In the genomic region with DNA sequence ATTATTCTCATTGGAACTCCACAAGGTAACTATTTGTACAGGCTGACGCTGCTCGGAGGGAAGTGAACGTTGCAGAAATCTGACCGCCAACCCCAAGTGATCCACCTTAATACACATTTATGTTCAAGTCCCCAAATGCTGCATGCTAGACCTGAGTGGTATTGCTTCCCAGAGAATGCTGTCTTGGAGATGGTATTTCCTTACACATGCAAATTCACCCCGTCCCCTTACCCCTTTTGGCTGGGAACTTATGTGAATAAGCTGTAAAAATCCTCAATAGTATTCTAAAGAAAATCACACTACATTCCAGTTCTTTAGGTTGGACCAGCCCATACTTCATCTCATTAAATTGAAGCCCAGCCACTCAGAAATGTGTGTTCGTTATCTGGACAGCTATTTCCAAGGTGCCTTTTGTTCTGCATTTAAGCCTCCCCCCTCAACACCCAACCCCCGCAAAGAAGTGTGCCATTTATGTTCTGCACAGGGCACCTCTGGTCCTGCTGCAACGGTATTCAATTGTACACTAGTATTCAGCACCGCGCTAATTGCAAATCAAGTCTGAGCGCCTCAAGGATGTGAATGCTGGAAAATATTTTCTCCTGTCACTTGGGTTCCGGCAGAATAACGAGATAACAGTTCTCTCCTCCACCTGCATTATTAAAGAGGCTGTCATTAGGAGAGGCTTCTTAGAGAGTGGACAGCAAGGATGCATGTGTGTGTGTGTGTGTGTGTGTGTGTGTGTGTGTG, we compare ENCODE assay signal across 22 mouse cellular contexts.
DNase-seq lines count a peak whose midpoint lies in the region; ATAC-seq and TF ChIP-seq lines count a peak whose summit lies in the region.
"Had no signal": no experiment of that assay in that cellular context is flagged by ENCODE, and none has a peak within 500 bp of the region (broad histone marks: within the 10 kb centered on the region; RNA-seq: fewer than 3 reads in every experiment).

No protein-coding gene starts in this region.

- intact Hi-C loops in heart, postnatal 10 days (cut with DNase I), result no loop called here

- peaks cover 28% of the 10 kb centered on the region for H3K4me1 ChIP-seq in forebrain, embryonic 10.5 days
- no peaks in the 10 kb centered on the region for H3K4me1 ChIP-seq in forebrain, postnatal 0 days (ENCODE audit: insufficient read depth)
- H3K4me1 ChIP-seq in forebrain, embryonic 16.5 days (replicated peaks; ENCODE audit: control insufficient read depth, insufficient read depth, low read length), result peaks cover 7% of the 10 kb centered on the region; the same call in 1 of the 2 replicates
- no peaks in the 10 kb centered on the region for H3K4me1 ChIP-seq in neural tube, embryonic 12.5 days

- WGBS in forebrain, embryonic 10.5 days, result 60% methylated on average over 13 of the region's 13 CpGs
- 17% methylated on average over 13 of the region's 13 CpGs for WGBS in forebrain, postnatal 0 days
- WGBS in forebrain, embryonic 16.5 days, result 9% methylated on average over 13 of the region's 13 CpGs
- WGBS in neural tube, embryonic 12.5 days, result 55% methylated on average over 13 of the region's 13 CpGs

- H3K27ac ChIP-seq in forebrain, embryonic 10.5 days, result peak overlapping the region; percentile 72
- H3K27ac ChIP-seq in forebrain, postnatal 0 days (ENCODE audit: low read depth, low read length), result no peak overlapping the region
- no peak overlapping the region for H3K27ac ChIP-seq in forebrain, embryonic 16.5 days (ENCODE audit: low read length)
- no peak overlapping the region for H3K27ac ChIP-seq in neural tube, embryonic 12.5 days
- H3K27ac ChIP-seq: layer of hippocampus, adult 2 months had no signal

- H3K4me3 ChIP-seq in forebrain, embryonic 10.5 days, result no peak overlapping the region
- no peak overlapping the region for H3K4me3 ChIP-seq in forebrain, postnatal 0 days (ENCODE audit: low read depth, low read length)
- H3K4me3 ChIP-seq in forebrain, embryonic 16.5 days (replicated peaks; ENCODE audit: low read length), result no peak overlapping the region
- no peak overlapping the region for H3K4me3 ChIP-seq in neural tube, embryonic 12.5 days
- H3K4me3 ChIP-seq: layer of hippocampus, adult 2 months had no signal

- H3K36me3 ChIP-seq in forebrain, embryonic 10.5 days (replicated peaks), result no peaks in the 10 kb centered on the region
- no peaks in the 10 kb centered on the region for H3K36me3 ChIP-seq in forebrain, postnatal 0 days (ENCODE audit: insufficient read depth)
- H3K36me3 ChIP-seq in forebrain, embryonic 16.5 days (ENCODE audit: control insufficient read depth, insufficient read depth), result no peaks in the 10 kb centered on the region
- H3K36me3 ChIP-seq in neural tube, embryonic 12.5 days, result no peaks in the 10 kb centered on the region

- H3K9me3 ChIP-seq in forebrain, embryonic 10.5 days, result no peaks in the 10 kb centered on the region
- no peaks in the 10 kb centered on the region for H3K9me3 ChIP-seq in forebrain, postnatal 0 days (ENCODE audit: low read length)
- H3K9me3 ChIP-seq in forebrain, embryonic 16.5 days (ENCODE audit: control insufficient read depth, low read length), result no peaks in the 10 kb centered on the region
- no peaks in the 10 kb centered on the region for H3K9me3 ChIP-seq in neural tube, embryonic 12.5 days

- TF ChIP-seq CTCF in forebrain, postnatal 0 days (IDR thresholded peaks at IDR 0.05; ENCODE audit: low read depth), result no peak
- no peak for TF ChIP-seq CTCF in brain, embryonic 14.5 days (IDR thresholded peaks at IDR 0.05; ENCODE audit: borderline replicate concordance, extremely low read depth, insufficient read depth, insufficient read length)

- TF ChIP-seq POLR2A in brain, embryonic 14.5 days (IDR thresholded peaks at IDR 0.05; ENCODE audit: borderline replicate concordance, extremely low read depth, insufficient read depth, insufficient read length, poor library complexity, severe bottlenecking), result no peak

- no peak overlapping the region for H3K9ac ChIP-seq in forebrain, postnatal 0 days
- no peak overlapping the region for H3K9ac ChIP-seq in forebrain, embryonic 16.5 days (replicated peaks; ENCODE audit: low read depth, low read length)
- no peak overlapping the region for H3K9ac ChIP-seq in neural tube, embryonic 12.5 days

- H3K4me2 ChIP-seq in forebrain, postnatal 0 days (ENCODE audit: low read depth), result no peak overlapping the region
- H3K4me2 ChIP-seq in forebrain, embryonic 16.5 days (ENCODE audit: low read length), result no peak overlapping the region
- no peak overlapping the region for H3K4me2 ChIP-seq in neural tube, embryonic 12.5 days (replicated peaks)

- no peak for ATAC-seq in forebrain, postnatal 0 days
- peak; percentile 77 for ATAC-seq in forebrain, embryonic 16.5 days
- ATAC-seq in neural tube, embryonic 12.5 days (ENCODE audit: low FRiP score, low read depth), result peak; percentile 58
- ATAC-seq: activated CD4-positive, CD25-positive, alpha-beta regulatory T cell, adult 4 months; CD4-positive, CD25-positive, alpha-beta regulatory T cell, adult 4 months; inflammation-experienced regulatory T-cells, adult 6 months; lung, postnatal 0 days; Patski had no signal

- DNase-seq in forebrain, embryonic 10.5 days (ENCODE audit: extremely low spot score, low spot score), result peak; percentile 25
- DNase-seq in forebrain, postnatal 0 days, result no peak
- peak; percentile 90 for DNase-seq in brain, embryonic 14.5 days (ENCODE audit: low read depth)
- DNase-seq in heart, postnatal 10 days, result no peak
- DNase-seq in layer of hippocampus, postnatal 36 days, result no peak
- no peak for DNase-seq in heart, postnatal 4 days
- DNase-seq: adrenal gland, postnatal 10 days; cerebellum, postnatal 10 days; embryo, embryonic 11 days; gastrocnemius, postnatal 36 days; kidney, adult 2 months; kidney, postnatal 10 days; liver; thymus, postnatal 36 days had no signal

- no peaks in the 10 kb centered on the region for H3K27me3 ChIP-seq in forebrain, embryonic 10.5 days (ENCODE audit: poor library complexity, severe bottlenecking)
- no peaks in the 10 kb centered on the region for H3K27me3 ChIP-seq in forebrain, postnatal 0 days (ENCODE audit: insufficient read depth, low read length)
- H3K27me3 ChIP-seq in forebrain, embryonic 16.5 days (replicated peaks; ENCODE audit: control insufficient read depth, insufficient read depth, low read length), result no peaks in the 10 kb centered on the region
- H3K27me3 ChIP-seq in neural tube, embryonic 12.5 days (replicated peaks), result no peaks in the 10 kb centered on the region
- H3K27me3 ChIP-seq: Patski had no signal

Comparison
In these comparisons a context has a peak if more than half of its experiments do, and no peak if none do; other contexts are left out.
1. DNase-seq: peak in forebrain, embryonic 10.5 days (single experiment) and brain, embryonic 14.5 days (single experiment); none in forebrain, postnatal 0 days (single experiment), heart, postnatal 10 days (0 of 2), layer of hippocampus, postnatal 36 days (0 of 2) and heart, postnatal 4 days (single experiment).